Mouse (Mus musculus) ES-Bruce4 (cell line): ENCODE results near the gene Sdk2.

ENCODE experiments used
- CTCF ChIP-seq: IDR thresholded peaks from one replicate; pipeline ENCODE4 v1.8.1; 2011; ENCODE audit warnings: low read depth, low read length
- EP300 ChIP-seq: IDR thresholded peaks from 2 replicates; pipeline ENCODE4 v1.6.1; 2011; ENCODE audit warnings: low read depth, low read length; ENCODE audit not compliant: insufficient read depth

DNA sequence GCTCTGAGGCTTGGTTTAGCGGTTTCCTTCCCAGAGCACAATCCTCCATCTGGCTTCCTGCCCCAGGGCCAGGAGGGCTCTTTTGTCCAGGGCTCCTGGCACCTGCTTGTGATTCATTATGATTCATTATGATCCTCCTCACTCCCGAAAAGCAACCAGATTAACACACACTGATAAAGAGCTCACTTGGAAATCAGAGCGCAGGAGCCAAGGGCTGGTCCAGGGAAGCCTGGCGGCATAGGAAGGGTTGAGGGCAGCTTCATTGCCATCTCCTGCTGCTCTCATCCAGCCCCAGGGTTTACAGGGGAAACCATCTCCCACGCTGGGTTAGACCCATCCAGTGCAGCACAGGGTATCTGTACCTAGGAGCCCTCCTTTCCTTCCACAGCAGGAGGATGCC is 143.7 kb downstream of the Sdk2 start:
- TF ChIP-seq CTCF, result no peak
- no peak for TF ChIP-seq EP300
